Mouse (Mus musculus): ENCODE data around the gene Esp22.

GRCm38 (mm10) chr17:39063641-39064040 lies 31.5 kb upstream of the Esp22 start:
- TF ChIP-seq CTCF (IDR thresholded peaks at IDR 0.05; ENCODE audit: low read depth) (no peak), EP300 (optimal IDR thresholded peaks at IDR 0.05) (no peak)
